Mouse (Mus musculus) lung, adult 2 months (tissue): ENCODE measurements around the gene Actg1. TPM values are rescaled to one million over a fixed set of nuclear protein-coding genes. Genes with fewer than 3 reads are reported as not detected.

Source experiments
- DNase-seq: peaks from one replicate; pipeline ENCODE4 v3.0.0; 2022
- H3K4me1 ChIP-seq: fragments of 200-500 bp; 2 replicates; pipeline ENCODE4 v1.6.1; 2011; ENCODE audit warnings: low read length; ENCODE audit not compliant: control insufficient read depth, insufficient read depth
- H3K4me3 ChIP-seq: fragments of 200-500 bp; replicated peaks from 2 replicates; pipeline ENCODE3; 2011; ENCODE audit warnings: low read depth, mild to moderate bottlenecking, control low read depth, low read length; ENCODE audit errors: extremely low read depth
- CTCF ChIP-seq: fragments of 200-500 bp; IDR thresholded peaks from 2 replicates; pipeline ENCODE4 v1.5.1; 2011; ENCODE audit warnings: mild to moderate bottlenecking, low read length, control low read depth; ENCODE audit not compliant: insufficient read depth
- POLR2A ChIP-seq: fragments of 200-500 bp; IDR thresholded peaks from 2 replicates; pipeline ENCODE4 v1.6.1; 2011; ENCODE audit warnings: low read depth, mild to moderate bottlenecking, control low read depth, low read length, borderline replicate concordance; ENCODE audit errors: extremely low read depth
- WGBS: fragments of 180-500 bp; shearing (Covaris S2); methylation state at CpG from one replicate; pipeline ENCODE4 v1.1.7; 2018; 5-methylcytosine and 5-hydroxymethylcytosine counted together
- polyA plus RNA-seq: library from polyadenylated mRNA; depleted of rRNA; stranded (reverse); fragments of >200 nt; gene quantifications from 2 replicates; pipeline ENCODE4 v1.2.3, GENCODE M21; 2012

Gene Actg1
- polyA plus RNA-seq, 1 experiment = 1,175 TPM

GRCm38 (mm10) chr11:120338786-120339185, 9.6 kb downstream of the Actg1 start:
- Histone ChIP-seq H3K4me1 (no peaks in the 10 kb centered on the region), H3K4me3 (no peak overlapping the region)
- no peak for DNase-seq
- WGBS = 80% methylated on average over 3 of the region's 3 CpGs
- no peak for TF ChIP-seq POLR2A
- TF ChIP-seq CTCF = no peak

- no peak for DNase-seq
- TF ChIP-seq CTCF (no peak), POLR2A (no peak)
- WGBS = 41% methylated on average over 2 of the region's 2 CpGs
- H3K4me3 ChIP-seq = no peak overlapping the region
- H3K4me1 ChIP-seq = no peaks in the 10 kb centered on the region
Observed at GRCm38 (mm10) chr11:120337447-120337846, 10.9 kb downstream of the Actg1 start.

- TF ChIP-seq POLR2A (no peak), CTCF (no peak)
- no peaks in the 10 kb centered on the region for H3K4me1 ChIP-seq
- WGBS = 70% methylated on average over 6 of the region's 6 CpGs
- no peak for DNase-seq
- H3K4me3 ChIP-seq = no peak overlapping the region
Observed at GRCm38 (mm10) chr11:120335431-120336021, 12.8 kb downstream of the Actg1 start.

- Histone ChIP-seq H3K4me3 (no peak overlapping the region), H3K4me1 (0 out of 2 replicates have a peak, but pooled peaks cover 2% of the 10 kb centered on the region)
- 98% methylated on average over 10 of the region's 10 CpGs for whole genome bisulfite sequencing
- DNase-seq = no peak
- TF ChIP-seq CTCF = no peak
- TF ChIP-seq POLR2A = no peak
Observed at GRCm38 (mm10) chr11:120320156-120320555, 28.2 kb downstream of the Actg1 start.

GRCm38 (mm10) chr11:120319310-120319709, 29.0 kb downstream of the Actg1 start:
- 0 out of 2 replicates have a peak, but pooled peaks cover 2% of the 10 kb centered on the region for H3K4me1 ChIP-seq
- no peak overlapping the region for H3K4me3 ChIP-seq
- no peak for DNase-seq
- TF ChIP-seq CTCF (no peak), POLR2A (no peak)
- WGBS = 90% methylated on average over 5 of the region's 5 CpGs

GRCm38 (mm10) chr11:120317456-120317855, 30.9 kb downstream of the Actg1 start:
- no peak overlapping the region for H3K4me3 ChIP-seq
- no peak for DNase-seq
- no peak for TF ChIP-seq POLR2A
- TF ChIP-seq CTCF = no peak
- 47% methylated on average over 7 of the region's 7 CpGs for WGBS
- H3K4me1 ChIP-seq = 0 out of 2 replicates have a peak, but pooled peaks cover 2% of the 10 kb centered on the region

GRCm38 (mm10) chr11:120316690-120317254, 31.6 kb downstream of the Actg1 start:
- 7% methylated on average over 13 of the region's 13 CpGs for WGBS
- DNase-seq = peak; percentile 50
- 0 out of 2 replicates have a peak, but pooled peaks cover 2% of the 10 kb centered on the region for H3K4me1 ChIP-seq

GRCm38 (mm10) chr11:120315832-120316689, 32.3 kb downstream of the Actg1 start:
- 3% methylated on average over 37 of the region's 37 CpGs for WGBS
- peak overlapping the region; percentile 77 for H3K4me3 ChIP-seq
- DNase-seq = peak; percentile 88
- TF ChIP-seq CTCF (no peak), POLR2A (peak; percentile 78; the same call in 1 of the 2 replicates)
- peaks cover 5% of the 10 kb centered on the region; the same call in 1 of the 2 replicates for H3K4me1 ChIP-seq

More at GRCm38 (mm10) chr11:120316690-120317254, 31.6 kb downstream of the Actg1 start:
- TF ChIP-seq CTCF = no peak
- peak; percentile 51; the same call in 1 of the 2 replicates for TF ChIP-seq POLR2A
- peak overlapping the region; percentile 57 for H3K4me3 ChIP-seq

GRCm38 (mm10) chr11:120315416-120315761, 33.0 kb downstream of the Actg1 start:
- Histone ChIP-seq H3K4me1 (peaks cover 8% of the 10 kb centered on the region; the same call in 1 of the 2 replicates), H3K4me3 (no peak overlapping the region)
- 34% methylated on average over 4 of the region's 4 CpGs for WGBS
- no peak for TF ChIP-seq CTCF
- TF ChIP-seq POLR2A = no peak
- DNase-seq = no peak
